ENCODE assay signal across 17 mouse cellular contexts in the genomic region with DNA sequence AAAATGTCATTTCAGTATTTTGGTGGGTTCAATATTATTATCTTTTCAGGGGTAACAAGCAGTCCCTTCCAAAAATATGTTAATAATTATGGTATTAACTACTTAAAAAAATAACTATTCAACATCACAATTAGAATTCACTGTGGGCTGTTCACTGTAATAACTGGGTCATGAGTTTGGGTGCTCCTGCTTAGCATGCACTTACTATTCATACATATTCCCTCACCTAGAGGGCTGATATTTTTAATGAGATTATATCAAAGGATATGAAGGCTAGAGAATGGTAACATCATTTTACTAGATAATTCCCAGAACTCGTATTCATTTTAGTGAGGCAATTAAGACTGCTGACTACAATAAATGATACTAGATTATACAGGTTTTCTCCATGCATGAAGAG.
"Had no signal": no experiment of that assay in that cellular context is flagged by ENCODE, and none has a peak within 500 bp of the region (broad histone marks: within the 10 kb centered on the region; RNA-seq: fewer than 3 reads in every experiment).

No protein-coding gene starts in this region.

- H3K27me3 ChIP-seq: liver, embryonic 12.5 days; neural tube, embryonic 13.5 days; neural tube, embryonic 15.5 days had no signal

- H3K9me3 ChIP-seq: liver, embryonic 12.5 days; neural tube, embryonic 13.5 days; neural tube, embryonic 15.5 days had no signal

- H3K36me3 ChIP-seq: liver, embryonic 12.5 days; neural tube, embryonic 13.5 days; neural tube, embryonic 15.5 days had no signal

- H3K4me2 ChIP-seq: liver, embryonic 12.5 days; lung, embryonic 14.5 days; neural tube, embryonic 13.5 days; neural tube, embryonic 15.5 days had no signal

- ATAC-seq: liver, embryonic 12.5 days had no signal

- H3K27ac ChIP-seq: liver, embryonic 12.5 days; liver, embryonic 14.5 days; neural tube, embryonic 13.5 days; neural tube, embryonic 15.5 days had no signal

- H3K4me3 ChIP-seq: liver, embryonic 12.5 days; myocyte; neural tube, embryonic 13.5 days; neural tube, embryonic 15.5 days had no signal

- H3K4me1 ChIP-seq: liver, embryonic 12.5 days; neural tube, embryonic 13.5 days; neural tube, embryonic 15.5 days had no signal

- DNase-seq: lung, adult 18-20 months; lung, embryonic 14.5 days; lung, postnatal 10 days; lung, postnatal 4 days; retina, postnatal 1 day; right cerebral cortex, adult 18-20 months; right cerebral cortex, postnatal 25 days; right cerebral cortex, postnatal 4 days; spleen, adult 18-20 months; thymus, adult 18-20 months; thymus, postnatal 14 days; thymus, postnatal 36 days had no signal

- H3K9ac ChIP-seq: liver, embryonic 12.5 days; liver, embryonic 14.5 days; lung, embryonic 14.5 days; neural tube, embryonic 13.5 days; neural tube, embryonic 15.5 days had no signal
